Mouse (Mus musculus) spleen, adult 18-20 months (tissue): ENCODE measurements around the gene Gosr2.
A peak's percentile ranks its signal among the peaks of the same experiment; 100 is the strongest.

Experiments used
- DNase-seq, 2 experiments: peaks; one replicate each; pipeline ENCODE4 v3.0.0; 2022; ENCODE audit warnings: mixed read lengths in 2 of 2

The Gosr2 gene

DNA sequence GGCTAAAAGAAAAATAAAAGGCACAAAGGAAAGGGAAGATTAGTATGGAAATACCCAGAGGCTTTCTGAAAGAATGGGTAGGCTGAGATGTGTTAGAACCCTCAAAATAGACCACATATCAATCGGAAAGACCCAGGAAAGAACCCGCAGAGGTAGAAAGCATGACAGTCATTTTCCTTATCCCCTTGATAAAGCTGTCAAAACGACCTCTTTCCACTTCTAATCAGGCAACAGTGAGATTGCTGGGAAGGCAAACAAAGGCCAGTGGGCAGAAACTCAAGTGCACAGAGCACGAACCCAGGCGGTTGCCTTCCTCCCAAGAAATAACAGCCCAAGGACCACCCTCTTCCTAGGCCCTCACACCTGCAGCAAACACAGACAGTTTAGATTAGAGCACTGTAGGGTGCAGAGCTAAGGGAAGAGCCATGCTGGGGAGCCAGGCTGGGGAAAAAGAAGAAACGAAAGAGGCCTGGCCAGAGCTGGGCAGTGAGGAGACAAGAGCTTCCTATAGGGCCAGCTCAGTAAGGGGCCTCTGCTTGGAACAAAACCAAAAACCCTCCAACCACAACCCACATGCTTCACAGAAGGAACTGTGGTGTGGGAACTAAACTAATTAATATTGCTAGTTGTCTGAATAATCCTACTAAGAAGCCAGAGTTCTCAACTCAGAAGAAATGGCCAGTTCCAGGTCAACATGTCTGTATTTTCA, 9.3 kb downstream of the Gosr2 start:
- no peak for DNase-seq

DNA sequence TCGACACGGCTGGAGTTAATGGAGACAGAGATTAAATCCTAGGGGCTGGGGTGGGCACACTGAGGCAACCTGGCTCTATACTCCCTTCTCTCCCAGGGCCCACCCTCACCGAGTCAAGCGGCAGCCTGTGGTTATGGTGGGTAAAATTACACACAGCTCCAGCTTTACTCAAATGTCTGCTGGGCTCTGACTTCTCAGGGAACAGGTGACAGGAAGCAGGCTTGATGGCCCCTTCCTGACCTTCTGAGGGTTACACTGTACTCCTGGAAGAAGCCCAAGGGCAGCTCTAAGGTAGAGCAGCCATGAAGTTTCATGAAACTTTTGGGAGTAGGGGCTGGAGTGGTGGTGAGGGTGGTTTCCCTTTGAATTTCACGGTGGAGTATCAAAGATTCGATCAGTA, 11.0 kb downstream of the Gosr2 start:
- no peak for DNase-seq

DNA sequence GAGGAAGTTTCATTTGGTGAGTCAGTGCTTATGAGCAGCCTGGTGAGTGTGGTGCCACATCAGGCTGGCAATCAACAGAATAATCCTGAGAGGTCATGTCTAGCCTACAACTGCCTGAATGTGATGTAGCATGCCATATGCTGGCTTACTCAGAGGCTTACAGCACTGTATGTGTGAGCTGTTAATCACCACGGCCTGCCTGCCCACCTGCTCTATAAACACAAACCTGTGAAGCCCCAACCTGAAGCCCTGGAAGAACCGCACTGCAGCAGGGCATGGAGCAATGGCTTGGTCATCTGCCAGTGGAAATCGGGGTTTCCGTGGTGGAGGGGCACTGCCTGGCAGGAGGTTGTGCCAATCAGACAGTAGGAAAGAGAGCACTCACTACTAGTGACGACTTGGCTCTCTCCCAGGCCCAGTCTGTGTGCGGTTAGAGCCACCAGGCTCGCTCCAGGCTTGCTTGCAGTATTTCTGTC, 12.4 kb downstream of the Gosr2 start:
- no peak for DNase-seq

DNA sequence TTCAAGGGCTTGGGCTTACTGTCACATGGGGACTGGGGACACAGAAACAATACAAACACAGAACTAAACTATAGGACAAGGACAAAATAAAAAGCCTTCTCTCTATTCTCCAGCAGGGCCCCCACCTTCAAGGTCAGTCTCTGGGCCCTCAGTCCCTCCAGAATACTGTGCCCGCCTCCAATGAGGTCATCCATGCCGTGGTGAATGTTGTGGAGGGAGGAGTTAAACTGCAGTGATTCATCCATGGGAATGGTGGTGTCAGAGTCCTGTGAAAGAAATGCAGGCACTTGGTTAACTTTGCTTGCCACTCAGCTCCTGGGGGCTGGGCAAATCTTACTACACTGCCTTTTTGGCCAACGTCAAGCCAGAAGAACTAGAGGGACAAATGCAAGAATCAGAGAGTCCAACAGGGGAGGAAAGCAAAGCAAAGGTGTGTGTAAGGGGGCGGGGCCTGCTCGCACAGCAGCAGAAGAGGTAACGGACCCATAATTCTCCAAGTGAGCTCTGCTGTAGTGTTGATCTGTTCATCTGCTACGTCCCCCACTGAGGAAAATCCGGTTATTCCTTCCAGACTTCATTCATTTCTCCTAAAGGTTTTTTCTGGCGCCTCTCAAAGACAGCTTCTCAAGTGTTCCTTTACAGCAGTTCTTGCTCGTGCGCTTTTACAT, 13.9 kb downstream of the Gosr2 start:
- DNase-seq: no peak

DNA sequence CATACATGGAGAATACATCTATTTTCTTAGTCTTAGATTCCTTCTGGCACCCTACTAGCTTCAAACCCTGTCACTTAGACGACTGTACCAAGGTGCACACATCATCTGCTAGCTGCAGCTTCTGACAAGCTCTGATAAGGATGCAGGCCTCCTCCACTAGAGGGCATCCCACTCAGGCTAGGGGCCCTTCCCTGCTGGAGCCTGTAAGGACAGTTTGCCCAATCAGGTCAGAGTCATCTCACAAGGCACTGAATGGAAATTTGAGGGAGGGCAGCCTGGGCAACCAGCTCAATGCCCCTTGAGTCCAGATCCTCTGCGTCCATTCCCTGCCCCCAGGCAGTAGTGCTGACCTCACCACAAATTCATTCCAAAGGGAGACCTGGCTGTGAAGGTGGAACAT, 20.7 kb downstream of the Gosr2 start:
- peak in 1 of 2 experiments; percentile 43 for DNase-seq

DNA sequence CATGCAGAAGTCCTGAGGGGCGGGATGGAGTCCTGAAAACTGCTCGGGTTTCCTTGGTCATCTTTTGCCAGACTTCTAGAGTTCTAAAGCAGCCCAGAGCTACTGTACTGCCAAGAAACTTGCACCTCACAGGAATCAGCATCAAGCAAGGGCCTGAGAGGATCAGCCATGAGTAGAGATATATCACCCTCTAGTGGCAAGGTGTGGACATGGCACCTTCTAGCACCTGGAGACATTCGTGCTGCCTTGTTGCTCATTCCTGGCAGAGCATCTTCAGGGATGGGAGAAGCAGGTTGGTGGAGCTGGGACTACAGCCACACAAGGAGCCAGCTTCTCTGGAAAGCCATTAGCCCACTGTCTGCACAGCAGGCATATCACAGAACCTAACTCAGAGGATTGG, 22.1 kb downstream of the Gosr2 start:
- peak in 1 of 2 experiments; percentile 49 for DNase-seq

DNA sequence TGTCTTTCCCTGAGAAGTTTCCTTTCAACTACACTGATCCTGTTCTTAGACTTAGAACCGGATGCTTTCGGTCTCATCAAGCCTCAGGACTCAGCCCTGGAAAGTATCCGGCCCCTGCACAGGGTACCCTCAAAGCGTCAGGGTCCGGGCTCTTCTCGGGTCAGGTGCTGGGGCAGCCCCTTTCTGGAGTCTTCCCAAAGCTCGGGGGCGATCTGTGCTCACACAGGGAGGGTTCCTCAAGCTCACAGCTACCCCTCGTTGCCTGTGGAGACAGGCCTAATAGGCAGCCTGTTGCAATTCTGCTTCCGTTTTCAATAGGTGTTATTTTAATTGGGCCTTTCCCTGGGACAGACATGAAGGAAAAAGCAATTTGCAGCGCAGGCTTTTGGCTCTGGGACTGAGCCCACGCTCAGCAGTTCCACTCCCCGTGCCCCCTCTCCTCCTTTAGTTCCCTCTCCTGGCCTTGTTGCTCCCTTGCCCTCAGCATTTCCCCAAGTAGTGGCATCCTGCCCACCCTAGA, 30.7 kb downstream of the Gosr2 start:
- DNase-seq: no peak

DNA sequence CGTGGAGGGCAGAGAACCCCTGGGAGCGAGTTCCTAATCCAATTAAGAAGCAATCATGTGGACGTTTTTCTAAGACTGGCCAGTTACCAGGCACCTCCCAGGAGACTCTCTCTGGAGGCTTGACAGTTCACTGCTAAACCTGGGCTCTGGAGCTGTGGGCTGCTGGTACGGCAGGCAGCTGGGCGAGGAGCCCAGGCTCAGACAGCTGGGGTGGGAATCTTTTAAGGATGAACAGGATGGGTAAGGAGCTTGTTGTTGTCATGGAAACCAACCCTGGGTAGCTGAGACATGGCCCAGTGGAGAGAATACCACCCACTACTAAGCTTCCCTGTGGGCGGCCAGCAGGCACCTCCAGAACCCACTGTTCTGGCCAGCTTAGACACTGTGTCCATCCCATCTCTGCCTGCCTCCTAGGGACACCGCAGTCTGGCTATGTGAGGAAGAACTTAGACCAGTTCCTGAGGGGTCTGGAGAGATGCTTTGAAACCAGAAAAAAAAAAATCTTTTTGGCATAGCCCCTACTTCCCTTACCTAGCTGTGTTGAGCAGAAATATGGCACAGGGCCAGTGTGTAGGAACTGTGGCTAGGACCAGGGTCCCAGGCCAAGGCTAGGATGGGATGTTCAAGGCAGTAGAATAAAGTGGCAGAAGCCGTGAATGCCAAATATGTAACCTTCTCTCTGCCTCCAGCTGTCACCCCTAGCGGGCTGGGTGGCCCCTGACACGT, 31.4 kb downstream of the Gosr2 start:
- DNase-seq: no peak

DNA sequence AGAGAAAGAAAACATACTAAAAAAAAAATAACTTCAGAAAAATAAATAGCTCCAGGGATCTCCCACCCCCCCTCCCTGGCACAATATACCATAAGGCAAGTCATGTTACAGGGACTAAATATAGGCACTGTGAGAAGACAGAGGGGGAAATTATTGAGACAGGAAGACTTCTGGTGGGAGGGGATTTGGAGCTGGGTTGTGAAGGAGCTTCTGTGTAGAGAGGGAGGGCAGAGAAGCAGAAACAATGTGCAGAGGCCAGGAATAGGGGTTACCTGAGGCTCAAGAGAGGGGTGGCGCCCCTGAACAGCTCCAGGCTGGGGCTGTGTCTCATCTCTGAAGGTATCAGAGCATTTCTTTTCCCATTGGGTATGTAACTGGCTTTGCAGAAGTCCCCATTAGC, 32.0 kb downstream of the Gosr2 start:
- no peak for DNase-seq

DNA sequence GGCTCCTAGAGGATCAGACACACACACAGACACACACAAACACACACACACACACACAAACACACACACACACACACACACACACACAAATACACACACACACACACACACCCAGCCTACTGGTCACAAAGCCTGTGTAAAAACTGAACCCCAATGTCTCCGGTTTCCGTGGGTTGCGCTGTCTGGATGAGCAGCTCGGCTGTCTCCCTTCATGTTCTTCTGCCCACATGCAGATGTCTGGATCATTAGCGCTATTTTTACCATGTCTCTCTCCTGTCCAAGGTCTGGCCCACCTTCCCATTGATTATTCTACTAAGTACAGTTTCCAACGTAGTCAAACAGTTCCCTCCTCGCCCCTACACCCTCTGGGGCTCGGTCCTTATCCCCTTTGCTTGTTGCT, 34.6 kb downstream of the Gosr2 start:
- DNase-seq: no peak

DNA sequence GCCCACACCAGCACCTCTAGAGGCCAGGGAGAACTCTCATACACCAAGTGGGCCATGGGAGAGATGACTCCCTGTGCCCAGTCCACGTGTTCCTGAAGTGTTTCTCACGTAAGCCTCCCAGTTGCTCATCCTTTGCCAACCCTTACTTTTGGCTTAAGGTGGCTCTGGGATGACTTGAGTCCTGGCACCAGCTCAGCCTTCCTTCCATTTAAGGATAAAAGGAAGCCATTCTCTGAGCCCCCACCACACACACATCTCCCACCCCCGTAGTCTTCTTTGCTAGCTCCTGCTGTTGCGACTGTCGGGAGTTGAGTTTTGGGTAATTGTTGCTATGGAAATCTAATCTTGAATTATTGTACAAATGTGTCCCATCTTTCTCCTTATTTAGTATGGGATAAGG, 35.2 kb downstream of the Gosr2 start:
- DNase-seq: no peak

DNA sequence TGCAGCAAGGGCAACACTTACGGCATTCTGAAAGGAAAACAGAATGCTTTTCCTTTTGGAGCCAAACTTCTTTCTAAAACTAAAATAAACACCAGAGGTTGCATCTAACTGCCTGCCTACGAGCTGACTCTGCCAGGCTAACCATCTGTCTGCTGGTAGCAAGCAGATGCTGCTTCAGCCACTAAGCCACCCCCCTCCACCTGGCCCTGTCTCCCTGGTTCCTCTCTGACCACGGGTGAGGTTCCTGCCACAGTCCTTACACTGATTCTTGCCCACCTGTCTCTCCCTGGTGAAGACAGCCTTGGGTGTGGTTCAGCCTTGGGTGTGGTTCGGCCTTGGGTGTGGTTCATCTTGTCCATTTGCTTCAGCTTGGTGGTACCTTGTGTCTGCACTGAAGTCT, 35.8 kb downstream of the Gosr2 start:
- no peak for DNase-seq

DNA sequence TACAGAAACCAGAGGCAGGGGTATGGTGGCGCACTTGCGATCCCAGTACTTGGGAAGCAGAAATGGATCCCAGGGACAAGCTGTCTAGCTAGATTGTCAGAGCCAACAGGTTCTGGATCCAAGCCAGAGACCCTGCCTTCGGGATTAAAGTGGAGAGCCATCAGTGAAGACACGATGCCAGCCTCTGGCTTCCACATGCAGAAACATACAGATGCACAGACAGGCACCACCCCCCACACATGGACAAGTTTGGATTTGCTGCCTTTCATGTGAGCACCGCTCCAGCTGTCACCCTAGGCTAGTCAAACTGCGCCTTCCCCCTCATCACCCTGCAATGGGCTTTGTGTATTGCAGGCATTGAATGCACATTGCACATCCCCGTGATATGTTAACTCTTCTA, 39.5 kb downstream of the Gosr2 start:
- DNase-seq: no peak

DNA sequence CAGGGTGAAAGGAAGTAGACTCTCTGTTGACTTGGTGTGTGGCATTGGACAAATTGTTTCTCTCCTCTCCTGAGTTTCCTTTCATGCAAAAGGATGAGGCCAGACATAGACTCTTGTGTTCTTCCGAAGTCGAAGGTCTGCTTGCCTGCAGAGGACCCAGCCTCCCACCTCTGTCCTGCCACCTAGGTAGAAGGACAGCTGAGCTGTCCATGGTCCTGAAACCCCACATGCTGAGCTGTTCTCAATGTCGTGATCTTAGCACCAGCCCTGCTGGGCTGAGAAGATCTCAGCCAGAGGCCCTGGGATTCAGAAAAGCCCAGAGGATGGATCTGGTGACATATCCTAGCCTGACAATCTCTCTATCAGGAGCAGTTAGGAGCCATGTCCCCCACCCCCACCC, 41.2 kb downstream of the Gosr2 start:
- DNase-seq: no peak

DNA sequence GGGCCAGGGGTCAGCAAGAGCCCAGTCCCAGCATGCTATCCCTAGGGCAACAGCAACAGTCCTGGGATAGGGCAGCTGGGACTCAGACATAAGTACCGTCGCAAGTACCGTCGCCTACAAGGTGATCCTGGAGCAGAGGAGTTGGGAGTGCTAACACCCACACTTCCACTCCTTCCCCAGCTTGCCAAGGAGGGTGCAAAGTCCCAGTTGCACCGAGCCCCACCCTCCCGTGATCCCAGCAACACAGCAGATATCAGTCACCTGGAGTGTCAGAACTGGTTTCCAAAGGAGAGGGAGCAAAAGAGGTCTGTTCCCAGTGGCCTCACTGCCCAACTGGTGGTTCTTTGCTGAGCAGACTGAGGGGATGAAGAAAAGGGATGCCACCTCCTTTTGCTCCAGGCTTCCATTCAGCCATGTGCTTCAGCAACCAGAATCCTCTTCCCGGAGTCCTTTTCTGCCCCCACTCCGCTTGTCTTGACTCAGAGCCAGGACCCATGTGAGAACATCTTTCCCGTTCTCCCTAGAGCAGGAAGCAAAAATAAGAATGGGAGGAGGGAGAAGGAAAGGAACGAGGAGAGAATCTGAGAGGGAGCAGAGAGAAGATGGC, 44.2 kb downstream of the Gosr2 start:
- DNase-seq: no peak

DNA sequence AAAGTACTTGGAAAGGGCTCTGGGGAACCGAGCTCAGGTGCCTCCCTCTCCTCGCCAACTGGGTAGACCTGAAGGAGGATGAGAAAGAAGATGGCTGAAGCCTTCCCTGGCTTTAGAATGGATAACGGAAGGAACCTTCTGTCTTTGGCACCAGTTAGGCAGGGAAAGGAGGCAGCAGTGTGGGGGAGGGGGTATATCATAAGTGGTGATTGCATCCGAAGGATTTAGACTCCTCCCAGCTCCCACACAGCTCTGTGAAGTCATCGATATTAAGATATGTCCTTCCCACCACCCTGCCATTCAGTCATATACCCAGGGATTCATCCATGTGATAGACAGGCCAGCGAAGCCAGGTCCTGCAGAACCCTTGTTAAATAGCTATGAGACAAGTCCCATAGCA, 46.3 kb downstream of the Gosr2 start:
- DNase-seq: no peak

DNA sequence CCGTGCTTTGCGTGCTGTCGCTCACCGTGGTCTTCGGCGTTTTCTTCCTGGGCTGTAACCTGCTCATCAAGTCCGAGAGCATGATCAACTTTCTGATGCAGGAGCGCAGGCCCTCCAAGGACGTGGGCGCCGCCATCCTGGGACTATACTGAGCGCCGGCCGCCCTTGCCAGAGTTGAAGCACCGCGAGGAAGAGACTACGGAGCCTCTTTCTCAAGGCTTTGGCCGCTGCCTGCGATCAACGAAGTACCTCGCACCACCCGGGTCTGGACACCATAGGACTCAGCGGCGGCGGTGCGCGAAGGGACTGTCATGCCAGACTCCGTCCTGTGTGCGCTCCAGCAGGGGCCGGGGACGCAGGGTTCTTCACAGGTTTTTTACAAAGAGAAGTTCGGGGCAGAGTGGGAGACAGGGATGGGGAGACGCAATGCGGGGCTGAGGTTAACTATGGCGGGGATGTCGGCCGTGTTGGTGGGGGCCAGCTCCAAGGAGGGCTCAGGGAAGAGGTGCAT, 47.7 kb downstream of the Gosr2 start:
- DNase-seq: no peak

DNA sequence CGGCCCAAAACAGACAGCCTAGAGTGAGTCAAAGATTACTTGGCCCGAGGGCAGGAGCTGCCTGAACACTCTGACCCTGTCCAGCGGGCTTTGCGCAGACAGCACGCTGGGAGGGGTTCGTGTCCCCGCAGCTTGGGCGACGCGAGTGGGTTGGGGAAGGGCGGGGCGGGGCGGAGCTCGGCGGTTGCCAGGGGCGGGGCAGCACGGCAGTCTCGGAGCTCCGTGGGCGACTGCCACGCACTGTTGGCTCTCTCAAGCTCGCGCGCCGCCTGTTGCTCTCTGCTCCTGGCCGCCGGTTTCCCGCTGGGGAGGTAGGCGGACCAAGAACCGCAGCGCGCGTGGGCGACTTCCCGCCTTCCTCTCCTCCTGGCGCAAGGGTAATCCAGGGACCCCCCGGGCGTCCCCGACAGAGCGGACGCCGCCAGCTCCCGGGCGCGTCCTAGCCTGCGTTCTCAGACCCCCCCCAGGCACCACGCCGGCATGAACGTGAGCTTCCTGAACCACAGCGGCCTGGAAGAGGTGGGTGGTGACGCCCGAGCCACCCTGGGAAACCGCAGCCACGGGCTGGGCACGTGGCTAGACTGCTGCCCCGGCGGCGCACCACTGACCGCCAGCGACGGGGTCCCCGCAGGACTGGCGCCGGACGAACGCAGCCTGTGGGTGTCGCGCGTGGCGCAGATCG, 48.3 kb downstream of the Gosr2 start, which contains the start of gene Rprml:
Gene Rprml, plus strand, starts transcription at position 270 of the 682 bp plus-strand sequence.
- DNase-seq: no peak

DNA sequence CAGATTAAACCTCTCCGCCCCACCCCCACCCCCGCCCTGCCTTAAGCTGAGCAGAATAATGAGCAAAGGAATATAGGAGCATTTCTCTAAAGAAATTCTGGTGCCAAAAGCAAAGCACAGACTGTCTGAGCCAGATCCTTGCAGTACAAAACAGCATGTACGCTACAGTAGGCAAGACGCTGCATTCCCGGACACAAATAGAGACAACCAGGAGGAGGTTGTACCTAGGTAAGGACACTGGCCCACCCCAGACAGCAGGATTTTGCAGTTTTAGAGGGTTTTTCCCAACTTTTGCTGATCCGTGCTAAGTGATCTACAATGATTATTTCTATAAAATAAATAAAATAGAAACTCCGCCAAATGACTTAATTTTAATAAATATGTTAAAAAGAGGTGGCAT, 49.0 kb downstream of the Gosr2 start:
- no peak for DNase-seq

DNA sequence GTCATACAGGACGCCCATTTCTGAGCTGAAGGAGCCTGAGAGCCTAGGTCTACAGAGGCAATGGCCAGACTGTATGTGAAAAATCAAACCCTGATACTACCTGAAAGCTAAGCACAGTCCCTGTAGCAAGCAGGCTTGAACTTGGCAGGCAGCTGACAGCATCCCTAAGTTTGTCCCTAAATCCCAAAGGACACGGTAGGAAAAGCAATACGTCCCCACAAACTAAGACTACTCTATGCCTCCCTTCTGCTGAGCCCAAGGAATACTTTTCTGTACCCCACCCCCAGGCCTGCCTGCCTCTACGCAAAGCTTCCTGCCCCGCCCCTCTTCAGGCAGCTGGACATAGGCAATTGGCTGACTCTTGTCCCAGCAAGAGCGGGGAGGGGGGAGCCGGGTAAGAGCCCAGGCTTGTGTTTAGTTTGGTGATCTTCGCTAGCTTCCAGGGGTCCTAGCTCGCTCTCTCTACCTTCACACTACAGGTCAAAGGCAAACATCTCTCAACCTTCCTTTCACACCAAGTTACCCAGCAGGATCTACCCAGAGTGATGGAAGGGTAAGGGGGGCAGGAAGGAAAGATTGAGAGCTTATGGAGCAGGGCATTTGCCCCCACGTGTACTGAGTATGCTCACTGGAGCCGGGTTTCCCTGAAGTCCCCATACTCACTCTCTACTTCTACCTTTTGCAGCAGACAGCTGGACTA, 49.6 kb downstream of the Gosr2 start:
- DNase-seq: no peak

DNA sequence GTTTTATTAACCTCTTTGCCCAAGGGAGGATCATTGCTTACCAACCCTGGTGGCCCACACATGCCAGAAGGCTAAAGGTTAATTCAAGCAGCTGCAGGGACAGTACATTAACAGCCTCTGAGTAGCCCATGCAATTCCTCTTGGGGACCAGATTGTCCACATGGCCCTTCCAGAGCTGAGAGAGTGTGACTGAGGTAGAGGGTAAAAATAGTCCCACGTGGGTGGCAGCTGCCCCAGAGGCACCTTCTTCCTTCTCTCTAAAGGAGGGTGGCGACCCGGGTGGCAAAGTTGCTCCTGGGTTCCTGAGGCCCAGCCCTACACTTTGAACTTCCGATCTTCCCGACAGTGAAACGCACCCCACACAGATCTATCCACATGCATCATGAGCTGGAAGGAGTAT, 51.4 kb downstream of the Gosr2 start:
- DNase-seq: no peak

DNA sequence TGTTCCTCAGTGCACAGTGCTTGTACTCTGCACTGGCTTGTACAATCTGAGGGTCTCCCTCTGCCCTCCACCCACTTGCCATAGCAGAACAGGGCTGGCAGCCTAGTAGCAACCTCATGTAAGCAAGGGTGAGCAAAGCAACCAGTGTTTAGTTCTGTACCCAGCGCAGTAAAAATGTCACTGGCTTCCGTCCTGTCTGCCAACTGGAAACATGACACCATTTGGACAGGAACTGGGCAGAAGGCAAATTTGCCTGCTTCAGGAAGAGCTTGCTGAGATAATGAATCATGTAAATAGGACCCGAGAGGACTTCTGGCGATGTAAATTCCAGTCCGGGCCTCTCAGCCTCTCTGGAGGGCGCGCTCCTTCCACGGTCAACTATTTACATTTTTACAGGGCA, 52.0 kb downstream of the Gosr2 start:
- DNase-seq: no peak
